Mouse (Mus musculus) forebrain, embryonic 14.5 days (tissue): ENCODE results near the gene Ppp2ca. TPM values are rescaled to one million over a fixed set of nuclear protein-coding genes. Genes with fewer than 3 reads are reported as not detected.

Experiments
- ATAC-seq: fragments of 200-750 bp; cut with Nextera tagmentation; 2 replicates; pipeline ENCODE4 v1.8.0; 2017; ENCODE audit warnings: mild to moderate bottlenecking, moderate library complexity
- DNase-seq: peaks from one replicate; pipeline ENCODE4 v3.0.0-alpha.2; 2015; ENCODE audit warnings: low spot score
- H3K27ac ChIP-seq: fragments of 300-500 bp; sonication (generic); 2 replicates; pipeline ENCODE4 v1.5.1; 2014; ENCODE audit warnings: low read depth, mild to moderate bottlenecking, control low read depth, low read length, moderate library complexity
- H3K27me3 ChIP-seq: fragments of 300-500 bp; sonication (generic); replicated peaks from 2 replicates; pipeline ENCODE4 v1.6.1; 2014; ENCODE audit warnings: low read length, control low read depth, mixed read lengths; ENCODE audit not compliant: control insufficient read depth, insufficient read depth
- H3K36me3 ChIP-seq: fragments of 300-500 bp; sonication (generic); 2 replicates; pipeline ENCODE4 v1.6.1; 2014; ENCODE audit warnings: low read length, control low read depth; ENCODE audit not compliant: control insufficient read depth, insufficient read depth
- H3K4me1 ChIP-seq: fragments of 300-500 bp; sonication (generic); 2 replicates; pipeline ENCODE4 v1.6.1; 2014; ENCODE audit warnings: antibody characterized with exemption, low read length, control low read depth; ENCODE audit not compliant: control insufficient read depth, insufficient read depth
- H3K4me2 ChIP-seq: fragments of 300-500 bp; sonication (generic); 2 replicates; pipeline ENCODE4 v1.6.1; 2014; ENCODE audit warnings: mild to moderate bottlenecking, control low read depth, low read length
- H3K4me3 ChIP-seq: fragments of 300-500 bp; sonication (generic); 2 replicates; pipeline ENCODE4 v1.5.1; 2014; ENCODE audit warnings: low read depth, low read length, control low read depth
- H3K9ac ChIP-seq: fragments of 300-500 bp; sonication (generic); 2 replicates; pipeline ENCODE4 v1.6.1; 2014; ENCODE audit warnings: mild to moderate bottlenecking, low read length, control low read depth, moderate library complexity
- H3K9me3 ChIP-seq: fragments of 300-500 bp; sonication (generic); replicated peaks from 2 replicates; pipeline ENCODE4 v1.6.1; 2016; ENCODE audit warnings: low read length, control low read depth, mixed read lengths; ENCODE audit not compliant: control insufficient read depth
- WGBS: fragments of 180-500 bp; shearing (Covaris S2); extraction: QIAGEN DNeasy Blood & Tissue Kit; methylation state at CpG from one replicate; pipeline ENCODE4 v1.1.7; 2014; 5-methylcytosine and 5-hydroxymethylcytosine counted together
- polyA plus RNA-seq: library from polyadenylated mRNA; unstranded; fragments of >200 nt; fragmentation: Nextera tagmentation; extraction: Ambion mirVana; gene quantifications from 2 replicates; pipeline ENCODE4 v1.2.1, GENCODE M21; 2014

Gene Ppp2ca
- 137 and 140 TPM in 2 replicates for polyA plus RNA-seq

GRCm38 (mm10) chr11:52098398-52098946, at the start of gene Ppp2ca:
Ppp2ca (plus strand) TSS chr11:52098681.
- no peaks in the 10 kb centered on the region for H3K9me3 ChIP-seq
- H3K4me2 ChIP-seq = peak within 1 kb of the TSS; percentile 80
- peaks cover 21% of the 10 kb centered on the region for H3K4me1 ChIP-seq
- peak within 1 kb of the TSS; percentile 98 for H3K9ac ChIP-seq
- under 1% methylated on average over 49 of the region's 53 CpGs for WGBS
- peak within 1 kb of the TSS; percentile 98 for H3K4me3 ChIP-seq
- H3K36me3 ChIP-seq = no peaks in the 10 kb centered on the region
- H3K27me3 ChIP-seq = no peaks in the 10 kb centered on the region
- ATAC-seq = peak; percentile 98
- DNase-seq = peak; percentile 100
- H3K27ac ChIP-seq = peak within 1 kb of the TSS; percentile 99

GRCm38 (mm10) chr11:52053371-52053770, 45.1 kb upstream of the Ppp2ca start:
- Histone ChIP-seq H3K36me3 (no peaks in the 10 kb centered on the region), H3K4me3 (no peak overlapping the region), H3K27ac (no peak overlapping the region), H3K4me2 (no peak overlapping the region), H3K27me3 (no peaks in the 10 kb centered on the region), H3K9ac (no peak overlapping the region), H3K9me3 (no peaks in the 10 kb centered on the region), H3K4me1 (no peaks in the 10 kb centered on the region)
- WGBS = 85% methylated on average over 6 of the region's 6 CpGs
- ATAC-seq (no peak), DNase-seq (no peak)

GRCm38 (mm10) chr11:52054728-52055127, 43.8 kb upstream of the Ppp2ca start:
- no peaks in the 10 kb centered on the region for H3K4me1 ChIP-seq

GRCm38 (mm10) chr11:52056198-52056597, 42.3 kb upstream of the Ppp2ca start:
- no peaks in the 10 kb centered on the region for H3K36me3 ChIP-seq
- no peak overlapping the region for H3K27ac ChIP-seq
- no peak overlapping the region for H3K4me2 ChIP-seq
- H3K9ac ChIP-seq = no peak overlapping the region
- ATAC-seq (no peak), DNase-seq (no peak)
- H3K4me3 ChIP-seq = no peak overlapping the region
- WGBS = 87% methylated on average over 5 of the region's 5 CpGs
- H3K9me3 ChIP-seq = no peaks in the 10 kb centered on the region
- H3K4me1 ChIP-seq = no peaks in the 10 kb centered on the region
- H3K27me3 ChIP-seq = no peaks in the 10 kb centered on the region

More at GRCm38 (mm10) chr11:52054728-52055127, 43.8 kb upstream of the Ppp2ca start:
- Histone ChIP-seq H3K4me3 (no peak overlapping the region), H3K27me3 (no peaks in the 10 kb centered on the region), H3K27ac (no peak overlapping the region), H3K9me3 (no peaks in the 10 kb centered on the region), H3K36me3 (no peaks in the 10 kb centered on the region), H3K4me2 (no peak overlapping the region), H3K9ac (no peak overlapping the region)
- WGBS = 87% methylated on average over 3 of the region's 3 CpGs
- ATAC-seq = no peak
- DNase-seq = no peak

GRCm38 (mm10) chr11:52059001-52059400, 39.5 kb upstream of the Ppp2ca start:
- WGBS = 79% methylated on average over 5 of the region's 5 CpGs
- Histone ChIP-seq H3K4me2 (no peak overlapping the region), H3K4me3 (no peak overlapping the region), H3K27me3 (no peaks in the 10 kb centered on the region), H3K4me1 (no peaks in the 10 kb centered on the region), H3K27ac (no peak overlapping the region), H3K9ac (0 out of 2 replicates have a peak overlapping the region, but pooled peaks have one; percentile 5), H3K9me3 (no peaks in the 10 kb centered on the region), H3K36me3 (no peaks in the 10 kb centered on the region)
- DNase-seq = no peak
- no peak for ATAC-seq

- no peak for DNase-seq
- no peaks in the 10 kb centered on the region for H3K9me3 ChIP-seq
- WGBS = 90% methylated on average over 4 of the region's 4 CpGs
Observed at GRCm38 (mm10) chr11:52060315-52060714, 38.2 kb upstream of the Ppp2ca start.

GRCm38 (mm10) chr11:52062406-52062805, 36.1 kb upstream of the Ppp2ca start:
- WGBS = 98% methylated on average over 5 of the region's 5 CpGs

More at GRCm38 (mm10) chr11:52060315-52060714, 38.2 kb upstream of the Ppp2ca start:
- Histone ChIP-seq H3K27ac (no peak overlapping the region), H3K4me1 (no peaks in the 10 kb centered on the region), H3K27me3 (no peaks in the 10 kb centered on the region), H3K9ac (no peak overlapping the region), H3K4me3 (no peak overlapping the region), H3K4me2 (no peak overlapping the region), H3K36me3 (no peaks in the 10 kb centered on the region)
- no peak for ATAC-seq

GRCm38 (mm10) chr11:52064398-52064797, 34.1 kb upstream of the Ppp2ca start:
- H3K4me1 ChIP-seq = no peaks in the 10 kb centered on the region
- no peak overlapping the region for H3K9ac ChIP-seq
- WGBS = 62% methylated on average over 3 of the region's 3 CpGs
- DNase-seq (no peak), ATAC-seq (no peak)
- no peaks in the 10 kb centered on the region for H3K9me3 ChIP-seq
- H3K27me3 ChIP-seq = no peaks in the 10 kb centered on the region
- no peak overlapping the region for H3K4me3 ChIP-seq
- no peaks in the 10 kb centered on the region for H3K36me3 ChIP-seq
- H3K4me2 ChIP-seq = no peak overlapping the region
- H3K27ac ChIP-seq = no peak overlapping the region

More at GRCm38 (mm10) chr11:52062406-52062805, 36.1 kb upstream of the Ppp2ca start:
- Histone ChIP-seq H3K9me3 (no peaks in the 10 kb centered on the region), H3K9ac (no peak overlapping the region), H3K4me3 (no peak overlapping the region), H3K27ac (no peak overlapping the region), H3K4me1 (no peaks in the 10 kb centered on the region), H3K27me3 (no peaks in the 10 kb centered on the region), H3K4me2 (no peak overlapping the region), H3K36me3 (no peaks in the 10 kb centered on the region)
- no peak for DNase-seq
- no peak for ATAC-seq

- Histone ChIP-seq H3K36me3 (no peaks in the 10 kb centered on the region), H3K9me3 (no peaks in the 10 kb centered on the region), H3K4me3 (no peak overlapping the region), H3K4me2 (no peak overlapping the region), H3K9ac (0 out of 2 replicates have a peak overlapping the region, but pooled peaks have one; percentile 7), H3K4me1 (no peaks in the 10 kb centered on the region), H3K27me3 (no peaks in the 10 kb centered on the region), H3K27ac (no peak overlapping the region)
- 9% methylated on average over 5 of the region's 5 CpGs for WGBS
- no peak for DNase-seq
- ATAC-seq = no peak
Observed at GRCm38 (mm10) chr11:52065841-52066240, 32.6 kb upstream of the Ppp2ca start.
